Mouse (Mus musculus): Measurements from ENCODE around the gene Dhx35.
A peak's percentile ranks its signal among the peaks of the same experiment; 100 is the strongest.

Gene Dhx35

DNA sequence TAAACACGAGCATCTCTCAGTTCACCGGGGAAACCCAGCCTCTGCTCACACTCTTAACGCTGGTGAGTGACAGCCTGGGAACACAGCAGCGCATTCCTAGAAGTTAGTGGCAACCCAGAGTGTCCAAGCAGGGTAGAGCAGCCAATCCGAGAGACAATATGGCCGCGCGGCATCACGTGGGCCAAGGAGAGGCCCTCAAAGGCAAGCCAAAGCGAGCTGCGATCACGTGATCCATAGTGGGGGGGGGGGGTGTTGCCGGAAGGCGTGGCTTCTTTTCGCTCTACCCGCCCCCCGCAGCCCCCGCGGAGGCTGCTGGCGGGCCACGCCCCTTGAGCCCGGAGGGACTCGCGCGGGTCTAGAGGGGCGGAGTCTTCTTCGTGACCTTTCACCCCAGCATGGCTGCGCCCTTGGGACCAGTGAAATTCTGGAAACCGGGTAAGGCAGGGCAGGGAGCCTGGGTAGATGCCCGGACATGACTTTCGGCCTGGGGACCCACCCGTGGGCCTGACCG is at the start of gene Dhx35:
Gene Dhx35, plus strand, starts transcription at position 314 of the 511 bp plus-strand sequence.
- peak; percentile 97 for DNase-seq (ENCODE audit: low spot score)

DNA sequence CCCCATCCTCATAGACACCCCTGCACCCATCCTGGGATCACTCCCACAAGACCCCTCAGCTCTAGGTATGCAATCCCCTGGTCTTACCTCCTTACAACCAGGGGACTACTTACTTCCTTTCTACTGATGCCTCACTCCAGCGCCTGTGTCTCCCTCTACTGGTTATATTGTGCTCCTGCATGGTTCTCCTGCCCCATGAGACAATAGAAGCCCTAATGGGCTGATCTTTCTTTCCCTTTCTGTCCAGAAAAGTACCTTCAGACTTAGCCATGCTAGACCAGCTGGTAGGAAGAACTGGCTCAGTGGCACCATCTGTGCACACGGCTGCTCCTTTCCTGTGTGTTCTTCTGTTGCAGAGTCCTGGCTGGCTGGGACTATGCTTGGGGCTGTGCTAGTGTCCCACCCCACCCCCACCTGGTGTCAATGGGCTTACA is 49.5 kb upstream of the Dhx35 start:
- peak; percentile 75 for DNase-seq (ENCODE audit: low spot score)

GRCm38 (mm10) chr2:158746164-158746563 is 48.4 kb upstream of the Dhx35 start:
- no peak for DNase-seq (ENCODE audit: low spot score)

GRCm38 (mm10) chr2:158749366-158749765 is 45.2 kb upstream of the Dhx35 start:
- no peak for DNase-seq (ENCODE audit: low spot score)

DNA sequence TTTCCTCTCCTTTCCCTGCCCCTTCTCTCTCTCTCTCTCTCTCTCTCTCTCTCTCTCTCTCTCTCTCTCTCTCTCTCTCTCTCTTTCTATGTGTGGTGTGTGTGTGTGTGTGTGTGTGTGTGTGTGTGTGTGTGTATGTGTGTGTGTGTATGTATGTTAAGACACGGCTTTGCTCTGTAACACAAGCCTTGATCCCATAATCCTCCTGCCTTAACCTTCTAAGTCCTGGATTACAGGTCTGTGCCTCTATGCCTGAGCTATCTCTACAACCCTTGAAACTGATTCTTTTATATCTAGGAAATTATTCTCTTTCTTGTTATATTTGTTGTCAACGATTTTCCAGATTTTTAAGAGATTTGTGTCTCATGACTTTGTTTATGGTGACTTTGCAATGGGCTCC is 34.4 kb upstream of the Dhx35 start:
- no peak for DNase-seq (ENCODE audit: low spot score)

DNA sequence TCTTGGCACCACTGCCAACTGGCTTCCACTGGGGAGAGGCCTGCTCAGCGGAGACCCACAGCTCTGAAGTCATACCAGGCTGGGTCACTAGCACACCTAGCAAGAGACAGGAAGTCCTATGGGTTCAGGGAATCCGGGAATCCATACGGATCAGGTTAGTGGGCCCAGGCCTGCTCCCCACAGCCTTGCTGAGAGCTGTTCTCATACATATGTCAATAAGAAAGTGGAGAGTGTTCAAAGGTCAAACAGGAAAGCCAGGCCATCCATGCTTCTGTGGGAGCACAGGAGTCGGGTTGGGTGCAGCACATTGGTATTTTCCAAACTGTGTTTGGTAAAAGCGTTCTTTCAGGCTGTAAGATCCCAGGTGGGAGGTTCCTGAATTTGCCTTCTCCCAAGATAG is 32.3 kb upstream of the Dhx35 start:
- DNase-seq (ENCODE audit: low spot score) = no peak

DNA sequence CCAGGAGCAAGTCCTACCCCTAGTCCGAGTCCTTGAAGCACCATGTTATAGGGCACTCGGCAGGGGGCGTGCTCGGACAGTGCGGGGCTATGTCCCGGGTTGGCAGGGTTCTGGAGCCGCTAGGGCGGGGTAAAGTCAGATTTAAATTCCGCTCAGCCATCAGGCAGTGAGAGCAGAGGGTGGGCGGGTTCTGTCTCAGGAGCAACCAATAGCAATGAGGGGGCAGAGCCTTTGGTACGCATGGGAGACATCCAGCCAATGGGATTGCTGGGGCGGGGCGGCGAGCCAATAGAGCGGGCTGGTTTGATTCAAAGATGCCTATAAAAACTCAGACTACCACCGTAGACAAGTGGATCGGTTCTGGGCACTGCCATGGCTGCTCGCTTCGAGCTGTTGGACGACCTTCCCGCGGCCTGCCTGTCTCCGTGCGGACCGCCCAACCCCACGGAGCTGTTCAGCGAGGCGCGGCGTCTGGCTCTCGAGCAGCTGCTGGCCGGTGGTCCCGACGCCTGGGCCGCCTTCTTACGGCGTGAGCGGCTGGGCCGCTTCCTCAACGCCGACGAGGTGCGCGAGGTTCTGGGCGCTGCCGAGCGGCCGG is 26.8 kb upstream of the Dhx35 start, which contains the start of gene Fam83d:
Gene Fam83d, plus strand, starts transcription at position 352 of the 598 bp plus-strand sequence.
- peak; percentile 98 for DNase-seq (ENCODE audit: low spot score)

DNA sequence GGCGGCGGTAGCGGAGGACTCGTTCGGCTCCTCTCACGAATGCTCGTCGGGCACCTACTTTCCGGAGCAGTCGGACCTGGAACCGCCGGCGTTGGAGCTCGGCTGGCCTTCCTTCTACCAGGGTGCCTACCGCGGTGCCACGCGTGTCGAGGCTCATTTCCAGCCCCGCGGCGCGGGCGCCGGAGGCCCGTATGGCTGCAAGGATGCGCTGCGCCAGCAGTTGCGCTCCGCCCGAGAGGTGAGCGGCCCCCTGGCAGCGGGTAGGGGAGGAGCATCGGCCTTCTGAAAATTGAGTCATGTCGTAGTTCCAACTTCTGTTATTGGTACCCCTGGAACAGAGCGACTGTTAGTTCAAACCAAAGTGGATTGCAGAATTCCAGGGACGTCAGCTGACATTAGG is 26.3 kb upstream of the Dhx35 start:
- peak; percentile 67 for DNase-seq (ENCODE audit: low spot score)

DNA sequence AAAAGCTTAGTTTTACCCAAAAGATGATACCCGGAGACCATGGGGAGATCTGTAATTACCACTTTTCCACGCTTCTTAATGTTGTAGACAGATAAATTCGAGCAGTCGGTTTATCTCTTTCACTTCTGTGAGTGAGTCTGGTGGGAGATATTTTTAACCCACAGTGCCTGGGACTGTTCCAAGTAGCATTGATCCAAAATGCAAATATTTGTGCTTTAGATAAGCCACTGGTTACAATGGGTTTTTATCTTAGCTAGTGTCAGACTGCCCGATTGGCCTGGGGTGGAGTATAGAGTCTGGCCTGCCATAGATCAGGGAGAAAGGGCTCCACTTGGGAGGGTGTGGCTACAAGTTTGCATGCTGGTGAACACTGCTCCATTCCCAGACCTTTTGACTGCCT is 25.8 kb upstream of the Dhx35 start:
- DNase-seq (ENCODE audit: low spot score) = peak; percentile 54

- no peak for DNase-seq (ENCODE audit: low spot score)
Measured at GRCm38 (mm10) chr2:158770126-158770757, 24.4 kb upstream of the Dhx35 start.

GRCm38 (mm10) chr2:158771066-158771763 is 23.4 kb upstream of the Dhx35 start:
- DNase-seq (ENCODE audit: low spot score) = no peak

GRCm38 (mm10) chr2:158772808-158773207 is 21.8 kb upstream of the Dhx35 start:
- DNase-seq (ENCODE audit: low spot score) = no peak

- no peak for DNase-seq (ENCODE audit: low spot score)
Measured at GRCm38 (mm10) chr2:158774886-158775285, 19.7 kb upstream of the Dhx35 start.

GRCm38 (mm10) chr2:158776716-158777115 is 17.9 kb upstream of the Dhx35 start:
- DNase-seq (ENCODE audit: low spot score) = no peak

DNA sequence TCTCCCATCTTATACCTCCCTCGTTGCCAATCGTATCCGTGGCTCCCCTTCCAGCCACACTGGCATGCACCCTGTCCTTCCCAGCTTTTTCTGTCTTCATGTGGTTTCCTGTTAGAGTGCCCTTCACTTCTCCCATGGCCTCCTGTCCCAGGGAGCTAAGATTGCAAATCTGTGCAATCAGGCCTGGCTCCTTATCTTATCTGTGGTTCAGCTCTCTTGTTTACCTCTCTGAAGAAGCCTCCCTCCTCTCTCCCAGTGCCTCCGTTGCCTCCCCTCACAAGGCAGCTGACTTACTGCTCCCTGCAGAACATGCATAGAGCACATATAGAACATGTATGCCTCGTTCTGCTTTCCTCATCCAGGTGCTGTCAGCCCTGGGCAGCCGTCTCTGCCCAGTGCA is 17.1 kb upstream of the Dhx35 start:
- DNase-seq (ENCODE audit: low spot score) = no peak

DNA sequence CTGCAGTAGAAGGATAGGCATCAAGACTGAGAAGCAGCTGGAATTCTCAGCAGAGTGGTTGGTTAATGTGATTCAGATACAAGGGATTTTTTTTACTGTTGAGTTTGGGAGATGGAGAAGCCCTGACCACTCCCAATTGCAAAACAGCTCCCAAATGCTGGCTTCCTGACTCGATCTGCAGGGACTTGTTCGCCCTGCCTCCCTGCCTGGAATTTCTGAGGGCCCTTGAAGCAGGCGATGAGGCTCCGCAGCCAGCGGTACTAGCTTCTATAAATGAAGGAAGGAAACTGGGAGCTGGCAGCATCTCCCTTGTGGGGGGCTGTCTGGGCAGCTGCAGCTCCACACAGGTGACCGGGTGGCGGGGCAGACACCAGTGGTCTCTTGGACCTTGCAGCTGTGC is 16.3 kb upstream of the Dhx35 start:
- no peak for DNase-seq (ENCODE audit: low spot score)

GRCm38 (mm10) chr2:158781126-158781525 is 13.5 kb upstream of the Dhx35 start:
- DNase-seq (ENCODE audit: low spot score) = no peak

DNA sequence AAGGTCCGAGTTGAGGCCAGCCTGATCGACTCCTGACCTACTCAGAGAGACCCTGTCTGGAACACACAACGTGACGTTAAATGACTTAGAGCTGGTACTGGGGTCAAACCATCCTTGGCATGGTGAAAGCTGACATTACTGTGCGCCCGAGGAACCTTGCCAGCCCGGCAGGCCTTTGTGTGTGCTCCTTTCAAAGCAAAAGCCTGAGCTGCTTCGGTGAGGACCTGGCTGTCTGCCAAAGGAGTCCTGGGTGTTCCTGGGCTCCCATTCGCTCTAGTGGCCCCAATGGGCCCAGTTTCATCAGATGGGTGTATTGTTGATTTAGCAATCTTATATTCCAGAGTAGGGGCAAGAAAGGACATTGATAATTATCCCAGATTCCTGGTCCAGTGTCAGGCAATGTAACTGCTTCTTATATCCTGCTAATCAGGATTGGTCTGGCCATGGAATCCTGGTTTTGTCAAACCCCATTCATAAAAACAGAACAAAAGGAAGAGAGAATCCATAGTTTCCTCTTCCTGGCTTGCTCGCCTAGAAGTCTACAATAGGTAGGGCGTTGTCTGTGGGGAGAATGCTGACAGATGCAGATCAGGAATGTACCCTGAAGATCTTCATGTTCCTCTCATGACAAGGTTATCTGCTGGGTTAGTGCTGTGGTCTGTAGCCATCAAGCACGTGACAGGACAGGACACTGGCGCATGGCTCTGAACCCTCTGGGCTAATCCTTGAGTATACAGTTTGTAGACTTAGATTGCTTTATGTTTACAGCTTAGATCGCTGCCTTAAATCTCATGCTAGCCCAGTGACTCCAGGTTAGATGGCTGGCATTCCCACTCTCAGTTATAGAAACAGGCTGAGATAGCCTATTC is 7.4 kb upstream of the Dhx35 start:
- DNase-seq (ENCODE audit: low spot score) = no peak

DNA sequence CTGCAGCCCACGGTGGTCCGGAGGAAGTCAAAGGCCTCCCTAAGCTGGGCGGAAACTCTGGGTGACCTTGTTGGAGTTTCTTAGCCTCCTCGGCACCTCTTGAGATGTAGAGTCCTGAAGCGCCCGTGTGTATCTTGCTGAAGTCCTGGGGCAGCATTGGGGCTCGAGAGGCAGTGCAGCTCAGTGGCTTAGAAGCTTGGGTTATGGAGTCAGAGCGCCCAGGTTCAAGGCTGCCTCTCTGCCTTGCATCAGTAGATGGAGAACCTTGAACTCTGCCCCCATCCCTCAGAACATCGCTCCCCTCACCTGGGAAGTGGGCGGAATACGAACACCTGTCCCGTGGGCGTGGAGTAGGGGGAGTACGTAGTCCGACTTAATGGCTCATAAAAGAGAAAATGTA is 436 bp downstream of the Dhx35 start:
- no peak for DNase-seq (ENCODE audit: low spot score)

DNA sequence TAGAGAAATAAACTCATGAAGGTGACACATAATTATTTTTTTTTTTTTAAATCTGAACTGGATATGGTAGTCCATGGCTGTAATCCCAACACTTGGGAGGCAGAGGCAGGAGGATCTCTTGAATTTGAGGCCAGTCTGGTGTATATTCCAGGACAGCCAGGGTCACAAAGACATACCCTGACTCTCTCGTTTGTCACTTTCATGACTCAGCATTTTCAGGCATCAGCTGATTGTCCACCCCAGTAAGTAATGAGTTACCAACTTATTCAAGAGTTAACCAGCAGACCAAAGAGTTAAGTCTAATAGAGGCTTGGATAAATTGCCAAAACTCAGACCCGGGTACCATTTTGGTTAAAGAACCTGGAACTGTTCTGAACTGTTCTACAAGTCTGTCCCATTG is 1.3 kb downstream of the Dhx35 start:
- DNase-seq (ENCODE audit: low spot score) = no peak

GRCm38 (mm10) chr2:158799328-158799727 is 4.7 kb downstream of the Dhx35 start:
- no peak for DNase-seq (ENCODE audit: low spot score)

DNA sequence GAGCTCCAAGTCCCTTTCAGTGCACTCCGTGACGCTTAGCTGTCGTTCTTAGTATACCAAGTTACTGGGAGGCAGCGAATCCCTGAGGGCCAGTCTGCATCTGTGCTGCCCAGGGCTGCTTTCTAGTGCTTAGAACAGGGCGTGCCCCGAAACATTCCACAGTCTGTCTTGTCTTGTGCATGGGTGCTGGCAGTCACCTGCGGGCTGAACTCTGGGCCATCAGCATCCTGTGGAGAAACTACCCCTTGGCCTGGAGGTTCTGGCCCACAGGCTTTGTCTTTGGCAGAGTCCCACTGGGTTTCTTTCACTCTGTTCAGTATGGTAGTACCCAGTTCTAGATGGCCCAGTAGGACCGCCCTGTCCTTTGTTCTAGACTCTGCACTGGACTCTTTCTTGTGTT is 6.2 kb downstream of the Dhx35 start:
- DNase-seq (ENCODE audit: low spot score) = no peak

Data from embryo, embryonic 10 days (tissue).